Comparison of ENCODE assay signal across 8 mouse cellular contexts in the genomic region with DNA sequence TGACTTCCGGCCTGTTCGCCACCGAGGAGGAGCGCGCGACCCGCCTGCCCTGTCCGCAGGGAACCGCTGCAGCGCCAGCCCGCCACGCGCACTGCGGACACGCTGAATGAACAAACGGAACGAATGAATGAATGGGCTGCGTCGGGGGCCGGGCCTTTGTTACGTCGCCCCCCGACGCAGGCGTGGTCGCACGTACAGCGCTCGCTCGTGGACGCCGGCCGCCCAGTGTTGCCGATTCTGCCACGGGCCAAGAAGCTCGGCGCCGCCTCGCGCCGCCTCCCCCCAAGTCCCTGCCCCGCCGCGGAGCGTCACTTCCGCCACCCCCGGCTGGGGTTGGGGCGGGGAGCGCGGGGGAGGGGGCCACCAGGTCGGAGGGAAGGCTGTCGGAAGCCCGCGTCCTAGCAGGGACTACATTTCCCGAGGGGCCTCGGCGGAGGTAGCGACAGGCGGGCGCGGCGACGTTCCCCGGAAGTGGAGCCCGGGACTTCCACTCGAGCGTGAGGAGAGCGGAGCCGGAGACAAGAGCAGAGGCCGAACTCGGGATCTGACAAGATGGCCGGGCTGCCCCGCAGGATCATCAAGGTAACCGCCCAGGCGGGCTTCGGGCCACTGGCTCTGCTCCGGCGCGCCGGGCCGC. TPM values are rescaled to one million over a fixed set of nuclear protein-coding genes. Genes with fewer than 3 reads are reported as not detected.
A peak's percentile ranks its signal among the peaks of the same experiment; 100 is the strongest.
DNase-seq lines count a peak whose midpoint lies in the region; ATAC-seq lines count a peak whose summit lies in the region.

Ube2n (plus strand) TSS at position 490 of the 637 bp plus-strand sequence.

- ATAC-seq in hindbrain, embryonic 16.5 days, result peak; percentile 97

- H3K9ac ChIP-seq in hindbrain, embryonic 16.5 days (ENCODE audit: low read depth, low read length), result peak within 1 kb of the TSS; percentile 83

- H3K27me3 ChIP-seq in hindbrain, embryonic 16.5 days (replicated peaks; ENCODE audit: control insufficient read depth, insufficient read depth, low read length), result no peaks in the 10 kb centered on the region

- no peaks in the 10 kb centered on the region for H3K9me3 ChIP-seq in hindbrain, embryonic 16.5 days (ENCODE audit: control insufficient read depth, low read length)

- H3K4me2 ChIP-seq in hindbrain, embryonic 16.5 days (ENCODE audit: low read length), result peak within 1 kb of the TSS; percentile 84

- peak within 1 kb of the TSS; percentile 98 for H3K27ac ChIP-seq in hindbrain, embryonic 16.5 days (ENCODE audit: low read depth, low read length)
- peak within 1 kb of the TSS; percentile 73 for H3K27ac ChIP-seq in macrophage

- peak within 1 kb of the TSS; percentile 71 for H3K4me3 ChIP-seq in hindbrain, embryonic 16.5 days (ENCODE audit: low read length)
- H3K4me3 ChIP-seq in macrophage (ENCODE audit: inconsistent target), result peak within 1 kb of the TSS; percentile 59

- H3K4me1 ChIP-seq in hindbrain, embryonic 16.5 days (ENCODE audit: control insufficient read depth, insufficient read depth, low read depth, low read length), result peaks cover 13% of the 10 kb centered on the region

- peaks cover 42% of the 10 kb centered on the region for H3K79me2 ChIP-seq in macrophage (ENCODE audit: inconsistent target)

- H3K36me3 ChIP-seq in hindbrain, embryonic 16.5 days (ENCODE audit: control insufficient read depth, insufficient read depth, low read length), result no peaks in the 10 kb centered on the region
- H3K36me3 ChIP-seq in macrophage (ENCODE audit: inconsistent target), result no peaks in the 10 kb centered on the region

- DNase-seq in WW6 (ENCODE audit: low read depth, low spot score), result peak; percentile 97
- DNase-seq in cerebellum, postnatal 4 days (ENCODE audit: low spot score in 2 of 2), result peak; percentile 95 to 97
- DNase-seq in gastrocnemius, adult 18-20 months (ENCODE audit: low spot score), result peak; percentile 97
- peak; percentile 98 to 99 for DNase-seq in left cerebral cortex, adult 18-20 months (ENCODE audit: low spot score in 2 of 2)
- peak; percentile 99 for DNase-seq in right cerebral cortex, adult 18-20 months
- DNase-seq in urinary bladder, postnatal 10 days (ENCODE audit: low spot score), result peak; percentile 94

- WGBS in hindbrain, embryonic 16.5 days, result under 1% methylated on average over 79 of the region's 81 CpGs
- under 1% methylated on average over 80 of the region's 81 CpGs for WGBS in macrophage (ENCODE audit: missing documents)

RNA-seq across cellular contexts. Expression of gene Ube2n, which starts in this region (rescaled TPM):
- total RNA-seq in gastrocnemius, adult 18-20 months (2021), result 10 to 100 TPM; 65.4 to 75.4 TPM
- polyA plus RNA-seq in hindbrain, embryonic 16.5 days (2015; fragmentation: Nextera tagmentation; extraction: Ambion mirVana), result 387 and 395 TPM in 2 replicates
- total RNA-seq in left cerebral cortex, adult 18-20 months (2021), result 100 to 1,000 TPM; 199 to 202 TPM
- 100 to 1,000 TPM in 14 of 26 experiments, 10 to 100 TPM in 12; 43.3 to 177 (median 103) TPM for total RNA-seq in macrophage (2018; cell fraction: chromatin; rRNA removed)
- total RNA-seq in macrophage (2018; cell fraction: cytosol; rRNA removed), result 100 to 1,000 TPM; 107 to 212 (median 164) TPM
- 100 to 1,000 TPM in 24 of 26 experiments, 10 to 100 TPM in 2; 94.5 to 370 (median 167) TPM for total RNA-seq in macrophage (2018; cell fraction: nucleus; rRNA removed)
- 101 to 234 TPM (median 183 TPM) in 3 replicates for polyA plus RNA-seq in macrophage (2018)

Comparison
In these comparisons a context has a peak if more than half of its experiments do, and no peak if none do; other contexts are left out.
1. Peak in every context shown above with its lines: DNase-seq, ATAC-seq, H3K4me3 ChIP-seq and H3K27ac ChIP-seq.